Mouse (Mus musculus): ENCODE results near the gene Gcsh.

GRCm38 (mm10) chr8:117011366-117011765 lies 18.0 kb upstream of the Gcsh start:
- no peak for TF ChIP-seq CTCF (IDR thresholded peaks at IDR 0.05)
- no peak for TF ChIP-seq EP300 (IDR thresholded peaks at IDR 0.05; ENCODE audit: insufficient read depth, low read depth, low read length)
